12 mouse cellular contexts compared by ENCODE assay signal in the genomic region with DNA sequence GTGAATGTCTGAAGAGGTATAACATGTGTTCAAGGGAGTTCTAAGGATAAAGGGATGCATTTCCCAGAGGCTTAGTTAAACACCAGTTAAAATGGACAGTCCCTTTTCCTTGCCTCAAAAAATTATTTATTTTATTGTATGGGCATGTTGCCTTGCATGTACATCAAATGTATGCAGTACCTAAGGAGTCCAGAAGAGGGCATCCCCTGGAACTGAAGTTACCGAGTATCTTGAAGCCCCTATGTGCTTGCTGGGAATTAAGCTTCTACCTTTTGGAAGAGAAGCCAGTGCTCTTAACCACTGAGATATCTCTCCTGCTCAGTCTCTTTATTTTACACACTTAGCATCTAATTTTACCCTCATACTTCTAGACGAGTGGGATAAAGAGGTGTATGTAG.
A peak's percentile ranks its signal among the peaks of the same experiment; 100 is the strongest.
DNase-seq lines count a peak whose midpoint lies in the region; ATAC-seq and TF ChIP-seq lines count a peak whose summit lies in the region.
"Had no signal": no experiment of that assay in that cellular context is flagged by ENCODE, and none has a peak within 500 bp of the region (broad histone marks: within the 10 kb centered on the region; RNA-seq: fewer than 3 reads in every experiment).

No protein-coding gene starts in this region.

- WGBS in lung, embryonic 14.5 days, result 73% methylated on average over 2 of the region's 2 CpGs

- ATAC-seq in lung, embryonic 14.5 days (ENCODE audit: insufficient read depth), result no peak

- no peaks in the 10 kb centered on the region for H3K27me3 ChIP-seq in lung, embryonic 14.5 days (ENCODE audit: insufficient read depth, low read length)
- H3K27me3 ChIP-seq: embryonic facial prominence, embryonic 15.5 days; limb, embryonic 12.5 days had no signal

- H3K36me3 ChIP-seq in lung, embryonic 14.5 days (ENCODE audit: insufficient read depth), result no peaks in the 10 kb centered on the region
- H3K36me3 ChIP-seq: embryonic facial prominence, embryonic 15.5 days had no signal

- no peaks in the 10 kb centered on the region for H3K9me3 ChIP-seq in lung, embryonic 14.5 days (ENCODE audit: low read depth, low read length)
- H3K9me3 ChIP-seq: embryonic facial prominence, embryonic 15.5 days; limb, embryonic 12.5 days had no signal

- H3K9ac ChIP-seq in lung, embryonic 14.5 days, result no peak overlapping the region
- H3K9ac ChIP-seq: embryonic facial prominence, embryonic 15.5 days; limb, embryonic 12.5 days had no signal

- no peak overlapping the region for H3K4me2 ChIP-seq in lung, embryonic 14.5 days
- H3K4me2 ChIP-seq: embryonic facial prominence, embryonic 15.5 days; limb, embryonic 12.5 days had no signal

- intact Hi-C loops in heart, postnatal 25 days (cut with DNase I), result no loop called here

- DNase-seq in cerebellum, postnatal 10 days, result peak; percentile 40 to 66
- DNase-seq in cerebellum, adult 9-10 months, result no peak
- peak; percentile 81 for DNase-seq in lung, embryonic 14.5 days
- DNase-seq in lung, postnatal 14 days, result no peak
- peak; percentile 73 for DNase-seq in ZHBTc4 (ENCODE audit: low read depth, low spot score)
- DNase-seq in mesoderm, embryonic 11.5 days (ENCODE audit: low read depth, low spot score), result peak; percentile 52
- DNase-seq in heart, postnatal 25 days (ENCODE audit: low spot score), result no peak
- no peak for DNase-seq in spleen, postnatal 14 days (ENCODE audit: low spot score in 2 of 2)
- DNase-seq: kidney, adult 18-20 months; right cerebral cortex, postnatal 4 days had no signal

- TF ChIP-seq CTCF in lung, embryonic 14.5 days (IDR thresholded peaks at IDR 0.05; ENCODE audit: low read depth), result peak; percentile 55

- H3K27ac ChIP-seq in lung, embryonic 14.5 days (ENCODE audit: low read depth), result no peak overlapping the region
- H3K27ac ChIP-seq: embryonic facial prominence, embryonic 15.5 days; limb, embryonic 12.5 days had no signal

- H3K4me3 ChIP-seq in lung, embryonic 14.5 days (ENCODE audit: low read depth, low read length), result no peak overlapping the region
- H3K4me3 ChIP-seq: embryonic facial prominence, embryonic 15.5 days; limb, embryonic 12.5 days had no signal

- H3K4me1 ChIP-seq in lung, embryonic 14.5 days (ENCODE audit: insufficient read depth), result peaks cover 8% of the 10 kb centered on the region; the same call in 1 of the 2 replicates

Comparison
In these comparisons a context has a peak if more than half of its experiments do, and no peak if none do; other contexts are left out.
1. DNase-seq: peak in cerebellum, postnatal 10 days (2 of 2), lung, embryonic 14.5 days (single experiment), ZHBTc4 (single experiment) and mesoderm, embryonic 11.5 days (single experiment); none in cerebellum, adult 9-10 months (single experiment), lung, postnatal 14 days (single experiment), heart, postnatal 25 days (single experiment) and spleen, postnatal 14 days (0 of 2).